Mouse (Mus musculus): ENCODE results near the gene Mxra7. TPM values are rescaled to one million over a fixed set of nuclear protein-coding genes. Genes with fewer than 3 reads are reported as not detected.

Mxra7 gene
- polyA plus RNA-seq, 1 experiment: 126 TPM

DNA sequence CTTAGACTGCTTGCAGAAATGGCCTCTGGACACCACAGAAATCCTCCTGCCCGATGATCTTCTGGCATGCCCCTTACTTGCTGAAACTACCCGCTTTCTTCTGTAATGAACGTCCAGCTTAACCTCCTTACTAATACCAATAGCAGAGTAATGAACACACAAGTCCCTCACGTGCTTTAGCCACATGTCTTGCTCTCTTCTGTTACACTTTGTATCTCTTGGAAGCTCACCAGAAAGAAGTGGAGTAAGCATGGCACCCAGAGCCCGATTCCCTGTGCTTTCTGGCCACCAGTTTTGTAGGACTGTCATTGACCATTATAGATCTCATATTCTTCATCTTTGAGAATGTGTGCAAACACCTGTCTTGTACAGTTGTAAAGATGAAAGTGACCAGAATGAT, 58.0 kb downstream of the Mxra7 start:
- Histone ChIP-seq H3K4me2 (ENCODE audit: low read depth) (no peak overlapping the region), H3K36me3 (ENCODE audit: control insufficient read depth, insufficient read depth) (no peaks in the 10 kb centered on the region), H3K27me3 (ENCODE audit: control insufficient read depth, insufficient read depth, insufficient read length) (no peaks in the 10 kb centered on the region), H3K4me3 (no peak overlapping the region), H3K79me2 (ENCODE audit: control insufficient read depth, insufficient read depth) (no peaks in the 10 kb centered on the region), H3ac (ENCODE audit: control insufficient read depth, insufficient read length) (no peak overlapping the region)
- TF ChIP-seq MYOG (IDR thresholded peaks at IDR 0.05; ENCODE audit: control insufficient read depth in 1 of 3, insufficient read depth in 1 of 3, insufficient read length in 2 of 3, low read depth in 2 of 3) (no peak), CEBPB (IDR thresholded peaks at IDR 0.05; ENCODE audit: insufficient read depth, poor library complexity, severe bottlenecking) (no peak), TCF3 (IDR thresholded peaks at IDR 0.05; ENCODE audit: insufficient read length, low read depth) (no peak), MAX (IDR thresholded peaks at IDR 0.05; ENCODE audit: low read depth) (no peak), TCF12 (IDR thresholded peaks at IDR 0.05; ENCODE audit: insufficient read depth, poor library complexity, severe bottlenecking) (no peak)

DNA sequence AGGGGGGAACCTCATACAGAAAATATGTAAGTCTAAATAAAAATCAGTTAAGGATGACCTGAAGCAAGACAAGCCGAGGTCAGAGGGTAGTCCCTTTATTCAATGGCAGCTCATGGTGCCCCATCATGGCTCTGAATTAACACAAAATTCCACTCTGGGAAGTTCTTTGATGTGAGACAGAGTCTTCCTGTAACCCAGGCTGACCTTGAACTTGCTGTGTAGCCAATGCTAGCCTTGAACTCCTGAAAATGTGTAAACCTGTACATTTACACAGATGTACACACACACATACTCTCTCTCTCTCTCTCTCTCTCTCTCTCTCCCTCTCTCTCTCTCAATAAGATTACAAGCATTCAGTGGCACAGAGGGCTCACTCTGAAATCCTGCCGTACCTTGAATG, 62.9 kb downstream of the Mxra7 start:
- Histone ChIP-seq H3K79me2 (ENCODE audit: control insufficient read depth, insufficient read depth) (no peaks in the 10 kb centered on the region), H3K36me3 (ENCODE audit: control insufficient read depth, insufficient read depth) (no peaks in the 10 kb centered on the region), H3K27me3 (ENCODE audit: control insufficient read depth, insufficient read depth, insufficient read length) (no peaks in the 10 kb centered on the region), H3ac (ENCODE audit: control insufficient read depth, insufficient read length) (no peak overlapping the region), H3K4me2 (ENCODE audit: low read depth) (no peak overlapping the region), H3K4me3 (no peak overlapping the region)
- TF ChIP-seq USF1 (IDR thresholded peaks at IDR 0.05; ENCODE audit: low read depth) (no peak), POLR2A (IDR thresholded peaks at IDR 0.05; ENCODE audit: insufficient read length, low read depth) (no peak), POLR2AphosphoS2 (IDR thresholded peaks at IDR 0.05; ENCODE audit: insufficient read length, low read depth) (no peak), E2F4 (IDR thresholded peaks at IDR 0.05; ENCODE audit: insufficient read depth) (no peak), REST (IDR thresholded peaks at IDR 0.05; ENCODE audit: insufficient read depth, insufficient read length) (no peak), TCF3 (IDR thresholded peaks at IDR 0.05; ENCODE audit: insufficient read length, low read depth) (no peak), TCF12 (IDR thresholded peaks at IDR 0.05; ENCODE audit: insufficient read depth, poor library complexity, severe bottlenecking) (no peak), MYOG (IDR thresholded peaks at IDR 0.05; ENCODE audit: control insufficient read depth in 1 of 3, insufficient read depth in 1 of 3, insufficient read length in 2 of 3, low read depth in 2 of 3) (no peak), MYOD1 (IDR thresholded peaks at IDR 0.05; ENCODE audit: control insufficient read depth in 1 of 3, insufficient read length in 2 of 3, low read depth in 2 of 3) (no peak)

DNA sequence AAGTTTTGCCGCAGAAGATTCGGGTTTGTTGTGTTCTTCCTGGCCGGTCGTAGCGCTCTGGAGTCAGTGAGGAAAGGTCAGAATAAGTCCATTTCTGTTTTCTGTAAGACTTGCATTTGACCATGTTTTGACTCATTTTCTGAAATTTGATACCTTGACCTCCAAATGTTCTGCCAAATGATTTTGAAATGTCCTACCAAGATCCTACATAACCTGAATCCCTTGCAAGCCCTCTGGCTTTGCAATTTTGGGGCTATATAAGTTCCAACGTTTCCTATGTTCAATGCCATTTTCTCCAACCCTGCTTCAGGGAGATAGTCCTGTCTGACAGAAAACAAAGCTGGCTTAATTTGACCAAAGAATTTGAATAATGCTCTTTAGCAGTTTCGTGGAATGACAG, 63.5 kb downstream of the Mxra7 start:
- H3K79me2 ChIP-seq (ENCODE audit: control insufficient read depth, insufficient read depth): no peaks in the 10 kb centered on the region
- no peak overlapping the region for H3K4me2 ChIP-seq (ENCODE audit: low read depth)
- no peak overlapping the region for H3K4me3 ChIP-seq
- no peak for TF ChIP-seq CEBPB (IDR thresholded peaks at IDR 0.05; ENCODE audit: insufficient read depth, poor library complexity, severe bottlenecking)
- TF ChIP-seq REST (IDR thresholded peaks at IDR 0.05; ENCODE audit: insufficient read depth, insufficient read length): no peak
- no peak for TF ChIP-seq MYOD1 (IDR thresholded peaks at IDR 0.05; ENCODE audit: control insufficient read depth in 1 of 3, insufficient read length in 2 of 3, low read depth in 2 of 3)
- no peak for TF ChIP-seq TCF3 (IDR thresholded peaks at IDR 0.05; ENCODE audit: insufficient read length, low read depth)
- no peak for TF ChIP-seq MAX (IDR thresholded peaks at IDR 0.05; ENCODE audit: low read depth)
- no peak for TF ChIP-seq TCF12 (IDR thresholded peaks at IDR 0.05; ENCODE audit: insufficient read depth, poor library complexity, severe bottlenecking)
- TF ChIP-seq POLR2A (IDR thresholded peaks at IDR 0.05; ENCODE audit: insufficient read length, low read depth): no peak
- H3ac ChIP-seq (ENCODE audit: control insufficient read depth, insufficient read length): no peak overlapping the region
- no peaks in the 10 kb centered on the region for H3K27me3 ChIP-seq (ENCODE audit: control insufficient read depth, insufficient read depth, insufficient read length)
- no peaks in the 10 kb centered on the region for H3K36me3 ChIP-seq (ENCODE audit: control insufficient read depth, insufficient read depth)

DNA sequence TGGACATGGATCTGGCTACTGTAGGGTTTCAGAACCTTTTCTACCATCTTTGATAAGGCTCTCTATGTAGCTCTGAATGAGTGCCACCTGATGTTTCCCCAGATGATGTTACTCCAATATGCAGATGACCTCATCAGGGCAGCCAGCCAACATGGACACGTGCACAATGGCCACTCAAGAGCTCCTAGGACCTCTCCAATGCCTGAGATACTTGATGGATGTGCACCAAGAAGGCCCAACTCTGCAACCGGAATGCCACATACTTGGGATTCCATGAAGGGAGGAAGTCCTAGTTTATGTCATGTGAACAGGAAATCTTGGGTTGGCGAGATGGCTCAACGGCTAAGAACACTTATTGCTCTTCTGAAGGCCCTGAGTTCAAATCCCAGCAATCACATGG, 72.7 kb downstream of the Mxra7 start:
- H3K4me3 ChIP-seq: no peak overlapping the region
- no peaks in the 10 kb centered on the region for H3K36me3 ChIP-seq (ENCODE audit: control insufficient read depth, insufficient read depth)
- H3K79me2 ChIP-seq (ENCODE audit: control insufficient read depth, insufficient read depth): no peaks in the 10 kb centered on the region
- no peaks in the 10 kb centered on the region for H3K27me3 ChIP-seq (ENCODE audit: control insufficient read depth, insufficient read depth, insufficient read length)
- H3ac ChIP-seq (ENCODE audit: control insufficient read depth, insufficient read length): no peak overlapping the region
- TF ChIP-seq E2F4 (IDR thresholded peaks at IDR 0.05; ENCODE audit: insufficient read depth) (no peak), REST (IDR thresholded peaks at IDR 0.05; ENCODE audit: insufficient read depth, insufficient read length) (no peak), MYOG (IDR thresholded peaks at IDR 0.05; ENCODE audit: control insufficient read depth in 1 of 3, insufficient read depth in 1 of 3, insufficient read length in 2 of 3, low read depth in 2 of 3) (no peak), POLR2A (IDR thresholded peaks at IDR 0.05; ENCODE audit: insufficient read length, low read depth) (no peak), MAX (IDR thresholded peaks at IDR 0.05; ENCODE audit: low read depth) (no peak), MYOD1 (IDR thresholded peaks at IDR 0.05; ENCODE audit: control insufficient read depth in 1 of 3, insufficient read length in 2 of 3, low read depth in 2 of 3) (no peak), POLR2AphosphoS2 (IDR thresholded peaks at IDR 0.05; ENCODE audit: insufficient read length, low read depth) (no peak), SRF (IDR thresholded peaks at IDR 0.05; ENCODE audit: control insufficient read depth, insufficient read length, low read depth) (no peak), CEBPB (IDR thresholded peaks at IDR 0.05; ENCODE audit: insufficient read depth, poor library complexity, severe bottlenecking) (no peak), USF1 (IDR thresholded peaks at IDR 0.05; ENCODE audit: low read depth) (no peak), TCF3 (IDR thresholded peaks at IDR 0.05; ENCODE audit: insufficient read length, low read depth) (no peak), TCF12 (IDR thresholded peaks at IDR 0.05; ENCODE audit: insufficient read depth, poor library complexity, severe bottlenecking) (no peak)
- H3K4me2 ChIP-seq (ENCODE audit: low read depth): no peak overlapping the region

DNA sequence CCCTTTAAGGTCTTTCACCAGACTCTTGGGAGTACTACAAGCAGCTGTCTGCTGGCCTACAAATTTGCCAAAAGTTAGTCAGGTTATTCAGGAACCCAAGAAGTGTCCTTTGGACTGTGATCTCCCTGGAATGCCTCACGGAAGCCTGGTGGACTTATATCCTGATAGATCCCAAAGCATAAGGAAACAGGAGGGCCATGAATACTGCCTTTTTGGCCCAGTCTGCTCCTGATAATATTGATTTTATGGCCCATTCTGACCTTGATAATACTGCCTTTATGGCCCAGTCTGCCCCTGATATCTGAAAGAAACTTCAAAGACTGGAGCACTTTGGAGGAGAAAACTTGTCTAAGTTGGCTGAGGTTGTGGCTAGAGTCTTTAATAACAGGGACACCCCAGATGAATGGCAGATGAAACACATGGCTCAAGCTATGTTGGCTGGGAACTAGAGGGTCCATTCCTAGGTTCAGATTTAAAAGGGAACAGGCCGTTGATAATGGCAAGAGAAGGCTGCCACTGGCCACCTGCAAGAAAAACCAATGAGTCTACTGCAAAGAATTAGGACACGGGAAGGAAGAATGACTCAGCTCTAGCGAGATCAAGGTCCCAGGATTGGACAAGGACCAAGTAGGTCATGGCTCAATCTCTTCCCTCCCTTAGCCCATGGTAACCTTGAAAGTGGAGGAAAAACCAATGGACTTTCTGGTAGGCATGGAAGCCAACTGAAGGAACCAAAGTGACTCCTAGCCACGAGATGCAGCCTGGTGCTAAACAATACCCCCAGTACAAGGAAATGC, 74.0 kb downstream of the Mxra7 start:
- Histone ChIP-seq H3K4me2 (ENCODE audit: low read depth) (no peak overlapping the region), H3K36me3 (ENCODE audit: control insufficient read depth, insufficient read depth) (no peaks in the 10 kb centered on the region), H3K27me3 (ENCODE audit: control insufficient read depth, insufficient read depth, insufficient read length) (no peaks in the 10 kb centered on the region), H3K79me2 (ENCODE audit: control insufficient read depth, insufficient read depth) (no peaks in the 10 kb centered on the region), H3ac (ENCODE audit: control insufficient read depth, insufficient read length) (no peak overlapping the region), H3K4me3 (no peak overlapping the region)
- TF ChIP-seq TCF12 (IDR thresholded peaks at IDR 0.05; ENCODE audit: insufficient read depth, poor library complexity, severe bottlenecking) (no peak), REST (IDR thresholded peaks at IDR 0.05; ENCODE audit: insufficient read depth, insufficient read length) (no peak), POLR2A (IDR thresholded peaks at IDR 0.05; ENCODE audit: insufficient read length, low read depth) (no peak), TCF3 (IDR thresholded peaks at IDR 0.05; ENCODE audit: insufficient read length, low read depth) (no peak), E2F4 (IDR thresholded peaks at IDR 0.05; ENCODE audit: insufficient read depth) (no peak), CEBPB (IDR thresholded peaks at IDR 0.05; ENCODE audit: insufficient read depth, poor library complexity, severe bottlenecking) (no peak), MYOD1 (IDR thresholded peaks at IDR 0.05; ENCODE audit: control insufficient read depth in 1 of 3, insufficient read length in 2 of 3, low read depth in 2 of 3) (no peak), USF1 (IDR thresholded peaks at IDR 0.05; ENCODE audit: low read depth) (no peak), MAX (IDR thresholded peaks at IDR 0.05; ENCODE audit: low read depth) (no peak), POLR2AphosphoS2 (IDR thresholded peaks at IDR 0.05; ENCODE audit: insufficient read length, low read depth) (no peak), SRF (IDR thresholded peaks at IDR 0.05; ENCODE audit: control insufficient read depth, insufficient read length, low read depth) (no peak)
